Mouse (Mus musculus) layer of hippocampus, adult 2 months (tissue): ENCODE measurements around the gene Rbmx2. TPM values are rescaled to one million over a fixed set of nuclear protein-coding genes. Genes with fewer than 3 reads are reported as not detected.
A peak's percentile ranks its signal among the peaks of the same experiment; 100 is the strongest.

Experiments used
- DNase-seq, 2 experiments: peaks; one replicate each; pipeline ENCODE4 v3.0.0; 2022; ENCODE audit warnings: low spot score in 2 of 2
- H3K27ac ChIP-seq: fragments of 200-600 bp; 2 replicates; pipeline ENCODE4 v1.8.1; 2022
- H3K4me3 ChIP-seq: fragments of 200-600 bp; 2 replicates; pipeline ENCODE4 v1.8.1; 2022; ENCODE audit warnings: mild to moderate bottlenecking
- CTCF ChIP-seq: fragments of 200-600 bp; conservative IDR thresholded peaks from 2 replicates; pipeline ENCODE4 v1.8.1; 2022; ENCODE audit warnings: antibody characterized with exemption, mild to moderate bottlenecking, moderate library complexity
- long read RNA-seq, 2 experiments: library from polyadenylated mRNA; stranded (forward); transcript quantifications; one replicate each; pipeline ENCODE4 v2.0.0; 2021; ENCODE audit warnings: borderline mapping rate in 2 of 2
- total RNA-seq, 2 experiments: library from RNA; stranded (reverse); gene quantifications; 2 replicates each; pipeline ENCODE4 v1.2.3; 2021

The Rbmx2 gene
- total RNA-seq: 1 to 10 TPM; 4.7 to 6.7 TPM
- long read RNA-seq, experiment 1, transcript Rbmx2-201 (6 exons, 1,747 nt): major isoform, 6 of 7 reads
- long read RNA-seq, experiment 1, partial matches to known transcripts: 1 of 7 reads
- long read RNA-seq, experiment 1, other reads (novel, unspliced or antisense): 0 of 7 reads
- long read RNA-seq, experiment 2, transcript Rbmx2-201 (6 exons, 1,747 nt): major isoform, 10 of 14 reads
- long read RNA-seq, experiment 2, partial matches to known transcripts: 4 of 14 reads
- long read RNA-seq, experiment 2, other reads (novel, unspliced or antisense): 0 of 14 reads

DNA sequence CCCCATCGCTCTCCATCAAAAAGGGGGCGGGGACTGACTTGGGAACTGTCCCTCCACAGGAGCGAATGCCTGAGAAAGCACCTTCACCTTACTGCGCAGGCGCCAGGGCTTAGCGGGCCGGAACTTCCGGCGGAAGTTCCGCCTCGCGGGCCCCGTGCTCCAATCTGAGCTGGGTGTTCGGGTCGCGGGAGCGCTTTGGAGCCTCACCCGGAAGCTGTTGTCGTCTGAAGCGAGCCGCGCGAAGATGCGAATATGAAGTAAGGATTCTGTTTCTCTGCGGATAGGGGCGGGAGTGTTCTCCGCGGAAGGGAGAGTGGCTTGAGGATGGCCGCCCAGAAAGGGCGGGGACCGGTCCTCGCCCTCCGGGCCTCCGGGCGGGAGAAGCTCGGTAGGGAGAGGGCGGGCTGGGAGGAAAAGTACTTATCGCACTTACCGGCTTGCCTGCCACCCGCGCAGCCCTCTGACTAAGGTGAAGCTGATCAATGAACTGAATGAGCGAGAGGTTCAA, at the start of gene Rbmx2:
Gene Rbmx2, plus strand, starts transcription at position 141 of the 508 bp plus-strand sequence.
- Histone ChIP-seq H3K4me3 (peak within 1 kb of the TSS; percentile 68), H3K27ac (peak within 1 kb of the TSS; percentile 68; the same call in 1 of the 2 replicates)
- TF ChIP-seq CTCF: no peak
- peak; percentile 89 to 90 for DNase-seq

DNA sequence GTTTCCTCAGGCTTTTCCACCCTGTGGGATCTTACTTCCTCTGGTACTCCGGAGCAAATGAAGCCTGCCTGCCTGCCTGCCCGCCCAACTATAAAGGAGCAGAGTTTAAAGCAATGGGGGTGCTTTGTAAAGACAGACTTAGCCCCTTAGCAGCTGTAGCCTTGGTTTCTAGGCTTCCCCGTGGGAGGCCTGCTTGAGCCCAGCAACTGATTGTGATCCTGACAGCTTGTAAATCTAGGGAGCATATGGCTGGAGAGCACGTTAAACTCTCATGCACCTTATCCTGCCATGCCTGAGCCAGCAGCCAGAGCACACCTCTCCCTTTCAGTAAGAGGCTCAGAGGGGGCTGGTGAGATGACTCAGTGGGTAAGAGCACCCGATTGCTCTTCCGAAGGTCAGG, 28.0 kb upstream of the Rbmx2 start:
- no peak for DNase-seq
- no peak; the same call in 1 of the 2 replicates for TF ChIP-seq CTCF
- no peak overlapping the region for H3K4me3 ChIP-seq
- no peak overlapping the region for H3K27ac ChIP-seq

- H3K27ac ChIP-seq: no peak overlapping the region
- no peak overlapping the region for H3K4me3 ChIP-seq
- peak; percentile 21 for TF ChIP-seq CTCF
- no peak for DNase-seq
Observed at GRCm38 (mm10) chrX:48669588-48669987, 25.2 kb upstream of the Rbmx2 start.

- no peak for DNase-seq
- no peak for TF ChIP-seq CTCF
Observed at GRCm38 (mm10) chrX:48671714-48672113, 23.1 kb upstream of the Rbmx2 start.

DNA sequence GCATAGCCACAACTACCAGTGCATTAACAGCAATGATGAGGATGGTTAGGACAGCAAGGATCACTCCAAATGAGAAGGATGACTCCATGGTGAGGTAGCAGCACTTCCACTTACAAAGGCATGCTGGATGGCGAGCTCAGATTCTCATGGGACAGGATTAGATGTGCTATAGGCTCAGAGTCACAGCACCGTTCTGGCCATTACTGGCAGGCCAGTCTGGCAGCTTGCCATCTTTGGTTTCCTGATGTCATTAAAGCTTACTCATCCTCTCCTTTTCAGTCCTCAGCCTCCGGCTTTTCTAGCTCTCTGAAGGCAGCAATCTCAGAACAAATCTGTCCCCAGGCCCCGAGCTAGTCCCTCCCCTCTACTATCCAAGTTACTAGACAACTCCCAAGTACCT, 20.6 kb upstream of the Rbmx2 start, which contains the start of gene Gpr119:
Gene Gpr119, minus strand, starts transcription at position 308 of the 400 bp plus-strand sequence.
- no peak within 1 kb of the TSS for H3K4me3 ChIP-seq
- TF ChIP-seq CTCF: no peak
- no peak for DNase-seq
- H3K27ac ChIP-seq: no peak within 1 kb of the TSS

More at GRCm38 (mm10) chrX:48671714-48672113, 23.1 kb upstream of the Rbmx2 start:
- Histone ChIP-seq H3K4me3 (no peak overlapping the region), H3K27ac (no peak overlapping the region)

DNA sequence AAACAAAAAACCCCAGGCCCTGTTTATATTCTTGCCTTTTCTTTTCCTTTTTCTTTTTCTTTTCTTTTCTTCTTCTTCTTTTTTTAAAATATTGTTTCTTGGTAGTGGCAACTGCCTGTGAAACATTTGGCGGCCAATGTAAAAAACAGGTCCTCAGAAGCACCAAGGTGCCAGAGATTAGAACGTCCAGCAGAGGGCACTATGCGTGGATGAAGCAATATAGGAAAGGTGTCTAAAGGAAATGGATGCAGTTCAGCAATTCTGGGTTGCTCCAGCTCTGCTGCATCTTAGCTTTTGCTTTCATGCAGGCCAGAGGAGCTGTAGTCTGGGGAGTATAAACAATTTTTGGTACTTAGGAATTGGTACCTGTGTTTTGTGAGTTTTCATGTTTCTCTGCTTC, 11.4 kb upstream of the Rbmx2 start:
- TF ChIP-seq CTCF: peak; percentile 80
- no peak overlapping the region for H3K27ac ChIP-seq
- H3K4me3 ChIP-seq: no peak overlapping the region
- DNase-seq: peak; percentile 18 to 25

GRCm38 (mm10) chrX:48683857-48684256, 10.9 kb upstream of the Rbmx2 start:
- Histone ChIP-seq H3K4me3 (no peak overlapping the region), H3K27ac (no peak overlapping the region)
- DNase-seq: no peak
- no peak for TF ChIP-seq CTCF

DNA sequence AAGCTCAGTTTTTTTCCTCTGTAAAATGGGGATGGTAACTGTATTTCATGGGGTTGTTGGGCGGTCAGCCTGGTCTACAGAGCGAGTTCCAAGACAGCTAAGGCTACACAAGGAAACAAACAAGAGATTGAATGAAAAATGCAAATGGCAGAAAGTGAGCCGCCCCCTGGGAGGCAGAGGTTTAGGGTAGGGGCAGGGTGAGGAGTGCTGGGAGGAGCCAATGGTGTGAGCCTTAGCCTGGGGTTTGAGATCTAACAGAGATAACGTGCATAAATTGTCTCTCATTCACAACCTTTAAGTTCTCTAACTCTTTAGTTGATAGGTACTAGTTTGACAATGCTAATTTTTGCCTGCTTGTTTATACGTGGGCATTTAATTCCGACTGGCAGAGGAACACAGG, 344 bp upstream of the Rbmx2 start:
- no peak for TF ChIP-seq CTCF
- peak overlapping the region; percentile 68 for H3K4me3 ChIP-seq
- no peak for DNase-seq
- peak overlapping the region; percentile 68; the same call in 1 of the 2 replicates for H3K27ac ChIP-seq

- Histone ChIP-seq H3K4me3 (no peak overlapping the region), H3K27ac (no peak overlapping the region)
- DNase-seq: no peak
- no peak for TF ChIP-seq CTCF
Observed at GRCm38 (mm10) chrX:48709701-48710100, 14.9 kb downstream of the Rbmx2 start.

DNA sequence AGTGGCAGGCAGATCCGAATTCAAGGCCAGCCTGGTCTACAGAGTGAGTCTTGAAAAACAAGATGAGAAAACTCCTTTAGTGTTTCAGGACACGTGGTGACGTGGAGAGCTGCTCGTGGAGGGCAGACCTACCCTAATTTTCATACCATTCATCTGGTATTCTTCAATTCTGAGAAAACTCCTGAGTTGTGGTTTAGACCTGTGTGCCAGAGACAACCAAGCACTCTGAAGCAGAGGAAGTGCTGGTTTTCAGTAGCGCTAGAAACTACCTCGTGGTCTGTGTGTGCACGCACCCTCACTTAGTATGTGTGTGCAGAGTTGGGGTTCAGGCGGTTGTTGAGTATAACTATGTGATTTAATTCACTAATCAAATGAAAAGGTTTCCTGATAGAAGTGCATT, 18.0 kb downstream of the Rbmx2 start:
- H3K4me3 ChIP-seq: no peak overlapping the region
- H3K27ac ChIP-seq: no peak overlapping the region
- DNase-seq: no peak
- TF ChIP-seq CTCF: no peak

DNA sequence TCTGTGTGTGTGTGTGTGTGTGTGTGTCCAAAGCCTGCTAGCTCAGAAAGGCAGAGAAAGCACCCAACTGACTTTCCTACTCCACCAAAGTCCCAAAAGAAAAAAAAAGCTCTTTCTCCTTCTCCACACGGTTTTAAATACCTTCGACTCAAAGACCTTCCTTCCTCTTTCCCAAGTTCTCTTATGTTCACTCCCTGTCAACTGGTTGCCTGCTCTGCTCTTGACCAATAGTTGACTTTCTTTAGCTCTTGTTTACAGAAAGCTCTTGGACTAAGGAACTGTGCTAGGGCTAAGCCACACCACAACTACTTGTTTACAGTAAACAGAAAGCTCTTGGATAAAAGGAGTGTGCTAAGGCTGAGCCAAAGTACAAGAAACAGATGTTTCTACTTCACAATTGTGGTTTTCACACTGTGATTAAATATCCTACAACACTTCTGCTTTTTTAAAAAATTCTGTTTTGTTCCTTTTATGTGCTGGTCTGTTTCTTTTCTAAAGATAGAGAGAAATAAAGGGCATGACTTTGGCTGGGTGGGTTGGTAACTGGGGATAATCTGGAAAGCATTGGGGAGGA, 60.0 kb downstream of the Rbmx2 start:
- H3K27ac ChIP-seq: no peak overlapping the region
- no peak for TF ChIP-seq CTCF
- no peak for DNase-seq
- H3K4me3 ChIP-seq: no peak overlapping the region

Other genes with a start within 250 kb of the Rbmx2 start
- gene Elf4, start 231.9 kb upstream of the Rbmx2 start, total RNA-seq: under 1 TPM; 0.61 to 0.84 TPM
- gene Aifm1, start 181.4 kb upstream of the Rbmx2 start, total RNA-seq: 10 to 100 TPM; 27.8 to 29.0 TPM
- 10 to 100 TPM; 22.1 to 24.3 TPM for gene Rab33a, start 175.7 kb upstream of the Rbmx2 start, total RNA-seq
- gene Zfp280c, start 100.5 kb upstream of the Rbmx2 start, total RNA-seq: 10 to 100 TPM; 19.5 to 23.9 TPM
- 10 to 100 TPM; 57.2 to 57.3 TPM for gene Slc25a14, start 71.6 kb upstream of the Rbmx2 start, total RNA-seq
- gene Gpr119, start 20.5 kb upstream of the Rbmx2 start, total RNA-seq: not detected
- gene Gm595, start 182.7 kb downstream of the Rbmx2 start, total RNA-seq: not detected